11 mouse cellular contexts compared by ENCODE assay signal in the genomic region with DNA sequence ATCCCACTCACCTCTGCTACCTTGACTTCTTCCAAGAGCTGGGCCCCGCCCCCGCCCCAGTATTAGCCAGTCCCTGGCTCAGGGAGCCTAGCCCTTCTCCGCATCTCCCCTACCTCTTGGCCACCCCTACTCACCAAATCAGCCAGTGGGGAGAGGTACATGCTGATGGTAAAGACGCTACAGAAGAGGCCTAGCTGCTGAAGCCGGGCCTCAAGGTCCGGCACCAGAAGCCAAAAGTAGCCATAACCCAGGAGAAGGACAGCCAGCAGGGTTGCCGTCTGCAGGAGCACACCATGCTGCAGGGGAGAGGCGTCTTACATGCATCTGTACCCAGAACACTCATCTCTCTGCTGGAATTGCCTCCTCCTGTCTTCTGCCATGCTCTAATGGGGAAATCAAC. TPM values are rescaled to one million over a fixed set of nuclear protein-coding genes. Genes with fewer than 3 reads are reported as not detected.
DNase-seq lines count a peak whose midpoint lies in the region; ATAC-seq lines count a peak whose summit lies in the region.
"Had no signal": no experiment of that assay in that cellular context is flagged by ENCODE, and none has a peak within 500 bp of the region (broad histone marks: within the 10 kb centered on the region; RNA-seq: fewer than 3 reads in every experiment).

No protein-coding gene starts in this region.

- WGBS in heart, embryonic 11.5 days (ENCODE audit: insufficient replicate concordance): 50% methylated on average over 8 of the region's 8 CpGs
- 50% methylated on average over 8 of the region's 8 CpGs for WGBS in midbrain, embryonic 12.5 days
- WGBS in midbrain, embryonic 11.5 days: 43% methylated on average over 8 of the region's 8 CpGs
- 73% methylated on average over 8 of the region's 8 CpGs for WGBS in liver, embryonic 12.5 days (ENCODE audit: insufficient replicate concordance)

- ATAC-seq in heart, embryonic 11.5 days (replicated peaks; ENCODE audit: insufficient number of reproducible peaks, low FRiP score, low TSS enrichment): no peak
- no peak for ATAC-seq in midbrain, embryonic 12.5 days (ENCODE audit: low FRiP score, low read depth)
- no peak for ATAC-seq in midbrain, embryonic 11.5 days (ENCODE audit: low FRiP score)
- ATAC-seq in liver, embryonic 12.5 days: no peak

- peaks cover 34% of the 10 kb centered on the region for H3K4me1 ChIP-seq in heart, embryonic 11.5 days (ENCODE audit: control insufficient read depth, insufficient read depth, low read length)
- peaks cover 33% of the 10 kb centered on the region for H3K4me1 ChIP-seq in midbrain, embryonic 12.5 days
- peaks cover 20% of the 10 kb centered on the region for H3K4me1 ChIP-seq in midbrain, embryonic 11.5 days (ENCODE audit: control insufficient read depth, insufficient read depth, low read length)
- H3K4me1 ChIP-seq in liver, embryonic 12.5 days: peaks cover 45% of the 10 kb centered on the region

- H3K9me3 ChIP-seq in heart, embryonic 11.5 days (replicated peaks; ENCODE audit: control insufficient read depth, low read length): no peaks in the 10 kb centered on the region
- no peaks in the 10 kb centered on the region for H3K9me3 ChIP-seq in midbrain, embryonic 12.5 days
- H3K9me3 ChIP-seq in midbrain, embryonic 11.5 days (ENCODE audit: control insufficient read depth, low read length): no peaks in the 10 kb centered on the region
- no peaks in the 10 kb centered on the region for H3K9me3 ChIP-seq in liver, embryonic 12.5 days (replicated peaks)

- no peaks in the 10 kb centered on the region for H3K27me3 ChIP-seq in heart, embryonic 11.5 days (ENCODE audit: control insufficient read depth, insufficient read depth, low read length)
- peaks cover 26% of the 10 kb centered on the region; the same call in 1 of the 2 replicates for H3K27me3 ChIP-seq in midbrain, embryonic 12.5 days
- H3K27me3 ChIP-seq in midbrain, embryonic 11.5 days (ENCODE audit: control insufficient read depth, insufficient read depth, low read length): no peaks in the 10 kb centered on the region
- H3K27me3 ChIP-seq in liver, embryonic 12.5 days (replicated peaks): peaks cover 15% of the 10 kb centered on the region

- H3K9ac ChIP-seq in heart, embryonic 11.5 days (ENCODE audit: low read depth, low read length): no peak overlapping the region; the same call in 1 of the 2 replicates
- H3K9ac ChIP-seq in midbrain, embryonic 12.5 days (replicated peaks): no peak overlapping the region
- H3K9ac ChIP-seq in midbrain, embryonic 11.5 days (ENCODE audit: low read length): no peak overlapping the region
- H3K9ac ChIP-seq in liver, embryonic 12.5 days: no peak overlapping the region

- peaks cover 4% of the 10 kb centered on the region; the same call in 1 of the 2 replicates for H3K36me3 ChIP-seq in heart, embryonic 11.5 days (ENCODE audit: control insufficient read depth, insufficient read depth, low read length)
- no peaks in the 10 kb centered on the region for H3K36me3 ChIP-seq in midbrain, embryonic 12.5 days
- no peaks in the 10 kb centered on the region for H3K36me3 ChIP-seq in midbrain, embryonic 11.5 days (ENCODE audit: control insufficient read depth, insufficient read depth, low read length)
- H3K36me3 ChIP-seq in liver, embryonic 12.5 days: peaks cover 5% of the 10 kb centered on the region; the same call in 1 of the 2 replicates

- no peak overlapping the region for H3K27ac ChIP-seq in heart, embryonic 11.5 days (ENCODE audit: low read depth, low read length)
- no peak overlapping the region for H3K27ac ChIP-seq in midbrain, embryonic 12.5 days (replicated peaks)
- no peak overlapping the region for H3K27ac ChIP-seq in midbrain, embryonic 11.5 days (ENCODE audit: low read depth, low read length)
- no peak overlapping the region for H3K27ac ChIP-seq in liver, embryonic 12.5 days

- peak overlapping the region; percentile 89 for H3K4me2 ChIP-seq in heart, embryonic 11.5 days
- H3K4me2 ChIP-seq in midbrain, embryonic 12.5 days (replicated peaks): 0 out of 2 replicates have a peak overlapping the region, but pooled peaks have one; percentile 85
- no peak overlapping the region for H3K4me2 ChIP-seq in midbrain, embryonic 11.5 days
- peak overlapping the region; percentile 83; the same call in 1 of the 2 replicates for H3K4me2 ChIP-seq in liver, embryonic 12.5 days

- no peak overlapping the region for H3K4me3 ChIP-seq in heart, embryonic 11.5 days (ENCODE audit: low read depth, low read length)
- no peak overlapping the region for H3K4me3 ChIP-seq in midbrain, embryonic 12.5 days
- no peak overlapping the region for H3K4me3 ChIP-seq in midbrain, embryonic 11.5 days (ENCODE audit: low read depth, low read length)
- no peak overlapping the region for H3K4me3 ChIP-seq in liver, embryonic 12.5 days

- DNase-seq in heart, adult 8-10 months (ENCODE audit: low spot score): no peak
- no peak for DNase-seq in midbrain, embryonic 11.5 days (ENCODE audit: low spot score, missing footprints)
- no peak for DNase-seq in frontal cortex, postnatal 25 days (ENCODE audit: low spot score in 2 of 2)
- DNase-seq in c-Kit-positive CD71-positive TER-119-positive erythroid progenitor cells, embryonic 14.5 days (ENCODE audit: low spot score): no peak
- no peak for DNase-seq in testis, postnatal 14 days (ENCODE audit: low spot score)
- DNase-seq: adrenal gland, adult 8-10 months; cerebellum, postnatal 25 days had no signal

RNA-seq across cellular contexts. Expression of a gene that starts 1.5 kb away (rescaled TPM):
- polyA plus RNA-seq in heart, embryonic 11.5 days (2014; fragmentation: Nextera tagmentation; extraction: Ambion mirVana): 37.5 and 40.9 TPM in 2 replicates
- 10 to 100 TPM; 16.6 to 27.0 (median 21.0) TPM for total RNA-seq in heart, adult 8-10 months (2022)
- 38.1 and 39.6 TPM in 2 replicates for polyA plus RNA-seq in midbrain, embryonic 12.5 days (2016; fragmentation: Nextera tagmentation; extraction: Ambion mirVana)
- polyA plus RNA-seq in midbrain, embryonic 11.5 days (2014; fragmentation: Nextera tagmentation; extraction: Ambion mirVana): 33.0 and 34.7 TPM in 2 replicates
- 19.3 and 21.6 TPM in 2 replicates for polyA plus RNA-seq in liver, embryonic 12.5 days (2016; fragmentation: Nextera tagmentation; extraction: Ambion mirVana)

RNA-seq across cellular contexts. Expression of a gene that starts 9.8 kb away (rescaled TPM):
- 83.1 and 94.1 TPM in 2 replicates for polyA plus RNA-seq in heart, embryonic 11.5 days (2014; fragmentation: Nextera tagmentation; extraction: Ambion mirVana)
- 10 to 100 TPM; 49.1 to 65.7 (median 53.6) TPM for total RNA-seq in heart, adult 8-10 months (2022)
- 72.2 and 76.1 TPM in 2 replicates for polyA plus RNA-seq in midbrain, embryonic 12.5 days (2016; fragmentation: Nextera tagmentation; extraction: Ambion mirVana)
- polyA plus RNA-seq in midbrain, embryonic 11.5 days (2014; fragmentation: Nextera tagmentation; extraction: Ambion mirVana): 83.0 and 87.2 TPM in 2 replicates
- polyA plus RNA-seq in liver, embryonic 12.5 days (2016; fragmentation: Nextera tagmentation; extraction: Ambion mirVana): 72.3 and 73.6 TPM in 2 replicates

RNA-seq across cellular contexts. Expression of a gene that starts 12.0 kb away (rescaled TPM):
- polyA plus RNA-seq in heart, embryonic 11.5 days (2014; fragmentation: Nextera tagmentation; extraction: Ambion mirVana): 29.9 and 33.0 TPM in 2 replicates
- 10 to 100 TPM; 28.2 to 36.1 (median 32.6) TPM for total RNA-seq in heart, adult 8-10 months (2022)
- polyA plus RNA-seq in midbrain, embryonic 12.5 days (2016; fragmentation: Nextera tagmentation; extraction: Ambion mirVana): 9.5 and 11.0 TPM in 2 replicates
- polyA plus RNA-seq in midbrain, embryonic 11.5 days (2014; fragmentation: Nextera tagmentation; extraction: Ambion mirVana): 12.2 and 12.5 TPM in 2 replicates
- polyA plus RNA-seq in liver, embryonic 12.5 days (2016; fragmentation: Nextera tagmentation; extraction: Ambion mirVana): 5.2 and 5.3 TPM in 2 replicates
- total RNA-seq: granulocyte monocyte progenitor cell, adult 5-6 weeks had no signal

RNA-seq across cellular contexts. Expression of a gene that starts 22.8 kb away (rescaled TPM):
- polyA plus RNA-seq in heart, embryonic 11.5 days (2014; fragmentation: Nextera tagmentation; extraction: Ambion mirVana): 0.56 and 1.1 TPM in 2 replicates
- under 1 TPM; 0.34 to 0.87 (median 0.83) TPM for total RNA-seq in heart, adult 8-10 months (2022)
- 25.1 and 25.5 TPM in 2 replicates for polyA plus RNA-seq in midbrain, embryonic 12.5 days (2016; fragmentation: Nextera tagmentation; extraction: Ambion mirVana)
- polyA plus RNA-seq in midbrain, embryonic 11.5 days (2014; fragmentation: Nextera tagmentation; extraction: Ambion mirVana): 7.1 and 8.5 TPM in 2 replicates
- polyA plus RNA-seq in liver, embryonic 12.5 days (2016; fragmentation: Nextera tagmentation; extraction: Ambion mirVana): 0.31 and 0.38 TPM in 2 replicates

RNA-seq across cellular contexts. Expression of a gene that starts 23.1 kb away (rescaled TPM):
- 248 and 274 TPM in 2 replicates for polyA plus RNA-seq in heart, embryonic 11.5 days (2014; fragmentation: Nextera tagmentation; extraction: Ambion mirVana)
- 100 to 1,000 TPM in 1 of 4 experiments, 10 to 100 TPM in 3; 87.0 to 108 (median 89.4) TPM for total RNA-seq in heart, adult 8-10 months (2022)
- polyA plus RNA-seq in midbrain, embryonic 12.5 days (2016; fragmentation: Nextera tagmentation; extraction: Ambion mirVana): 253 and 255 TPM in 2 replicates
- polyA plus RNA-seq in midbrain, embryonic 11.5 days (2014; fragmentation: Nextera tagmentation; extraction: Ambion mirVana): 261 and 270 TPM in 2 replicates
- 170 and 187 TPM in 2 replicates for polyA plus RNA-seq in liver, embryonic 12.5 days (2016; fragmentation: Nextera tagmentation; extraction: Ambion mirVana)
